Mouse (Mus musculus): ENCODE data around the gene Mesd.

DNA sequence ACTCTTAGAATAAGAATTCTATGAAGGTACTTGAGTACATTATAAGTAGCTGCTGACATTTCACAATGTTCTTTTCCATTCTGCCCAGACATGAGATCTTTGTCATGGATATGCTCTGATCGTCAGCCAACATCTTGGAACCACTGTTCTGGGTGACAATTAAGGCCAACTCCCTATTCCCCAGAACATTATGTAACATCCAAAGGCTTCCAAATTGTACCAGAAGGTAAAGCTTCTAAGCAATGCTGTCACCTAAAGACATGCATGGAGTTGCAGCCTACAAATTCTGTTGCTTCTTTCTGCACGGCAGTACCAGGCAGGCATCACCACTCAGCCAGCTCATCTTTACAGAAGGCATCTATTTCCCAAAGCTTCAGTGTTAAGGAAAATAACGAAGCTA lies 16.1 kb upstream of the Mesd start:
- TF ChIP-seq POLR2A (IDR thresholded peaks at IDR 0.05; ENCODE audit: borderline replicate concordance, low read depth, low read length) = no peak
- no peak for TF ChIP-seq CTCF (IDR thresholded peaks at IDR 0.05; ENCODE audit: low read depth, low read length)

Data from bone marrow macrophage, adult 2 months (primary cell).